Mouse (Mus musculus) CD4-positive, CD25-positive, alpha-beta regulatory T cell, adult 2 months (primary cell): ENCODE measurements around the gene Olfr12.

Experiments
- DNase-seq: peaks from one replicate; pipeline ENCODE4 v3.0.0-alpha.2; 2012; ENCODE audit warnings: low read depth, low spot score

The Olfr12 gene

GRCm38 (mm10) chr1:92640393-92640792, 22.8 kb downstream of the Olfr12 start:
- DNase-seq, result peak; percentile 32

DNA sequence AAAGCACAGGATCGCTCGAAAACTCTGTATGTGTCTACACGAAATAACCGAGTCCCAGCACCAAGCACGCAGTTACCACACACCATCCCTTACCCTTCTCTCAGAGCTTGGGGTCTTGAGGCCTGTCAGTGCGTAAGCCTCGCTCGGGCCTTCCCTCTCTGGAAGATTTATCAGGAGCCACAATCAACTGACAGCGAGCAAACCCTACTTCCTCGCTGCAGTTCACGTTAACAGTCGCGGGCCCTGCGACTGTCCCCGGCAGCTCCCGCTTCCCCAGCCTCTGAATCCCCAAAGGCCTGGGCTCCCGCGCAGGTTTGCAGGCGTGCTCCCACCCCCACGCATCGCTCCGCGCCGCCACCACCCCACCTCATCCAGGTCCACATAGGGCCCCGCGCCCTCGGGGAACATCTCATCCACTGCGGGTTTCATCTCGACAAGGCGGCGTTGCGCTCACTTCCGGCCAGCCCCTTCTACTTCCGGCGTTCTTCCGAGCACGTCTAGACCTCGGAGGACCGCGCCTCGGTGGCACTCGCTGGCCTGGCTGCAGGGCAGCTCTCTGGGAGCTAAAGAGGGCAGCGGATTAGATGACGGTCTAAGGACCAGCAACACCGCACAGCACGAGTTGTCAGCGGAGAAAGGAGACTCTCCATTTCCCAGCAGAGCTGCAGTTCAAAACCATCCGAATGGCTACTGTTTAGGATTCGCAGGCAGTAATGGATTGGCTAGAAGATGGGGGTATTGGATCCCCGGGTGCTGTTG, 24.1 kb downstream of the Olfr12 start, which contains the start of gene Cops9:
Cops9 (minus strand) TSS at position 472 of the 759 bp plus-strand sequence.
- peak; percentile 93 for DNase-seq

GRCm38 (mm10) chr1:92643691-92644090, 26.1 kb downstream of the Olfr12 start:
- DNase-seq, result no peak

- DNase-seq, result no peak
Observed at GRCm38 (mm10) chr1:92644916-92645315, 27.3 kb downstream of the Olfr12 start.

DNA sequence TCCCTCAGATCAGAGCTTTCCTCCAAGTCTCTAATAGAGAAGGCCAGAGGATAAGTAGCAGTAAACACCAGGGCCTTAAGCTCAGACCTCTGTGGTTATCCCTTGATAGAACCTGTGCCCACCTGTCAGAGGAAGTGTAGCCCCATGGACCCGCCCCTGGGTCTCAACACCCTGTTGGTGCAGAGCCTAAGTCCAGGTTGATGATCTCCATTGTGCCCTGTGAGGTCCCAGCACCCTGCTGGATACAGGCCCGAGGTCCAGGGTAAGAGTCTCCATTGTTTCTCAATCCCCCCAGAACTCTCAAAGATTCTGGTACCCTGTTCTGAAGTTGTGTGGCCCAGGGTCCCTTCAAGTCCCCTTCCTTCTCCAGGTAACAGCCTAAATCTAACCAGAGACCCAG, 28.5 kb downstream of the Olfr12 start:
- DNase-seq, result no peak

DNA sequence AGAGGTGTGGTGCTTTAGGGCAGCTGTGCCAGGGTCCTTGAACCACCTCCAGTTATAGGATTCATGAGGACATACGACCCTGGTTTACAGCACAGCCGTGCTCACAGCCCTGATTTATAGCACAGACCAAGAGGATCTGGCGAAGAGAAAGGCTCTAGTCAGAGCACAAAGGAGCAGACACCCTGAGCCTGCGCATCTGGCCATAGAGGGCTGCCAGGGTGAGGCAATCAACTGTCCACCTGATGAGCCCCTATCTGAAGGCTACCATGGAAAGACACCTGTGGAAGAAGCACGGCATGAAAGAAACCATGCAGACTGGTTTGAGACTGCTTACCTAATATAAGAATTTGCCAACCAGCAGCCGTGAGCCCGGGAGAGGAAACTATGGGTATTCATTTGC, 29.0 kb downstream of the Olfr12 start:
- DNase-seq, result no peak

DNA sequence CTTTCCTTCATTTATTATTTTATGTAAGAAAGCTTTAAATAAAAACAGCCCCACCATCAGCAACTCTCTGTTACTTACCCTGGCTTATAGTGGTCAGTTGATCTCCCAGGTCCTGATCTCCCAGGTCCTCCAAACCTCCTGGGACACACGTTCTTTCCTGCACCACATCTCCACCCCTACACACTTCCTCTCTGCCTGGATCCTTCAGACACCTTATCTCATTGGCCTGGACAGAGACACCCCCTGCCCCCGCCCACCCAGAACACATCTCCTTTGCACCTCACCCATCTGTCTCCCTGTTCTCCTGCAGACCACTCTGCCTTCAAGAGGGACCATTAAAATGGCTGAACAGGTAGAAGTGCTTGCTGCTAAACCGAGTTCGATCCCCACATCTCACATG, 29.4 kb downstream of the Olfr12 start:
- no peak for DNase-seq

- DNase-seq, result peak; percentile 80
Observed at GRCm38 (mm10) chr1:92647752-92648151, 30.2 kb downstream of the Olfr12 start.

GRCm38 (mm10) chr1:92648197-92648596, 30.6 kb downstream of the Olfr12 start:
- peak; percentile 49 for DNase-seq

GRCm38 (mm10) chr1:92648673-92649072, 31.1 kb downstream of the Olfr12 start, which contains the start of gene Otos:
Otos (minus strand) TSS chr1:92648841.
- peak; percentile 82 for DNase-seq

DNA sequence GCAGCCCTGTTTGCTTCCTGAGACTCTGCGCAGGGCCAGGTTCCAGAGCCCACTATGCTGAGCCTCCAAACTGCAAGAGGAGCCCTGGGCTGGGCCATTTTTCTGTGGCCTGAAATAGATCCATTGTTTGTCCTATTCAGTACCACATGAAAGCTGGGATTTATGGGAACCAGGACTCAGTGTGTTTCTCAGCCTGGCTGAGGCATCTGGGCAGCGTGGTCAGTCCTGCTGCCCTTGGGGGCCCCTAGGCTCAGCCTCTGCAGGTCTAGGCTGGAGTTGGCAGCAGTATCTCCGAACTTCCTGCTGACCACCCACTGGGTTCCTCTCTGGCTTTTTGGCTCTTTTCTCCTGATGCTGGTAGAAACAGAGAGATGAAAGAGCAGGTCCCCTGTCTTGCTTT, 33.9 kb downstream of the Olfr12 start:
- no peak for DNase-seq

DNA sequence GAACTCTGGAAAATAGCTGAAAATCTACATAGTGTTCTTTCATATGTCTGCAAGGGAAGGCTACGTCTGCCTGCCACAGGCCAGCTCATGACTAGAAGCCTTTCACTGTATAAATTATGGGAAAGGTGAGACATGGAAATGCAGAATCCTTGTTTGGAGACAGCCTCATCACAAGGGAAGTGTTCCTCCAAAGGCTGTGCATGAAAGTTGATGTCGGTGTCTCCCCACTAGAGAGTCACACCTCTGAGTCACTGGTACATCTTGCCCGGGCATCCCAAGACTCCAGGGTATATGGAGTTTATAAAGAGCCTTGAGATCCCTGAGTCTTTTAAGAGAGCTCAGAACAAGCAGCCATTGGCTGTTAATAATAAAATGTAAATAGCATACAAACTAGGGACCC, 35.6 kb downstream of the Olfr12 start:
- no peak for DNase-seq

GRCm38 (mm10) chr1:92654676-92655075, 37.1 kb downstream of the Olfr12 start:
- DNase-seq, result no peak

DNA sequence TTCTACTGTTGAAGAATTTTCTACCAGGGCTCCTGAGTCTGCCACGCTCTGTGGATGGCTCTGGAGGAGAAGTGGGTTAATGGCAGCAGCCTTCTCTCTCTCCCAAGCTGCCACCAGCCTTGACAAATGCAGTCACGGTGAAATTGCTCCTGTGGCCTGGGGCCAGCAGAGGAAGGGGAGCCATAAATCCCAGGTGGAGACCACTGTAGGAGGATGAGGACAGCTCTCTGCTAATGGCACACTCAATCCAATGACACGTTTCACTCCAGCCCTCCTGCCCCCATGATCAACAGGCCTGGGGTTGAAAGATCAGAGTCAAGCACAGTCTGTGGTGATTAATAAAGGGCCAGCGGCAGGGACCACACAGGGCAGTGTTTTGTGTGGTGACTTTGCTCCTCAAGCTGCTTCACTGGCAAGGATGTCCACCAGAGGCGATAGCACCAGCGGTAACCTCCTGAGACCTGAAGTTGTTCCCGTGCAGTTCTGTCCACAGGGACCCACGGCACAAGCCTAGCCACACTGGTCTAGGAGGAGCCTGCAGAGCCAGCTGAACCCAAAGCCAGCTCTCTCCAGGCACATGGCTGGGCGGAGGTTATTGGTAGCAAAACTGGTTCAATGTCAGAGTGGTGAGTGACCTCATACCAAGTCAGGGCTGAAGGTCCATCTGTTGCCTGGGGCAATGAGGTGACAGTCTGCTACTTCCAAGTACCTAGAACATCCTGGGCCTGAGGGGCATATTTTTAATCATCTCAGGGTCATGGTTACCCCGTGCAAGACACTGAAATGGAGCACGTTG, 39.6 kb downstream of the Olfr12 start:
- no peak for DNase-seq

DNA sequence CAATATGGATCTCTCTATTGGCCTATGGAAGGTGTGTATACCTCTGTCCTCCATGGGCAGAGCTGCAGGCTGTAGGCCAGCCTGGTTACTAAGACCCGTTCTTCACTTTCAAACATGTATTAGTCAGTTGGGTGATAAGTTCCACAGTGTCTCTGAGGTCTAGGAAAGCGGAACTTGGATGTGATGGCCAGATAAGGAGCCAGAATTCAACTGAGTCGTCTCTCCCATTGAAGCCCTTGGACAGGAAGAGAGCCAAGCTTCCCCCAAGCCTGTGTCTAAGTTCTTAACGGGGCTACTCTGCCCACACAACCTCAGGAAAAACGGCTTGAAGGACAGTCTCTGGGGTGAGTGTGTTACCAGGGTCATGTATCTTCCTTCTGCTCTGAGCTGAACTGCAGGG, 41.8 kb downstream of the Olfr12 start:
- DNase-seq, result no peak

DNA sequence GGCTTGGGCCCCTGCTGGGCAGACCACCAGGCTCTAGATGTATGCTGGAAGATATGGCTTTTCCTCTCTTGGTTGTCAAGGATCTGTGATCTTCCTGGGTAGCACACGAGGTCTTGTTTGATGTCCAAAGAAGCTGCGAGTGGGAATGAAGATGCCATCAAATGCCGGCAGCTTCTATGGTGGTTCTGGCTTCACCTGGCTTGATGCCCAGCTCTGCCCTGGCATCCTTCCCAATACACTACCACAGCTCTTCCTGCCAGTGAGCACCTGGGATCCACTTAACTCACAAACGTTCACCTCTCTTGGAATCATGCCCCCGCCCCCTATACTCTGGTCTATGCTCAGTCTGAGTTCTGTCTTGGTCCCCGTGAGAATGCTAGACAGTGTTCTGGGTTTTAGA, 49.5 kb downstream of the Olfr12 start:
- no peak for DNase-seq

- DNase-seq, result no peak
Observed at GRCm38 (mm10) chr1:92669430-92669829, 51.8 kb downstream of the Olfr12 start.

DNA sequence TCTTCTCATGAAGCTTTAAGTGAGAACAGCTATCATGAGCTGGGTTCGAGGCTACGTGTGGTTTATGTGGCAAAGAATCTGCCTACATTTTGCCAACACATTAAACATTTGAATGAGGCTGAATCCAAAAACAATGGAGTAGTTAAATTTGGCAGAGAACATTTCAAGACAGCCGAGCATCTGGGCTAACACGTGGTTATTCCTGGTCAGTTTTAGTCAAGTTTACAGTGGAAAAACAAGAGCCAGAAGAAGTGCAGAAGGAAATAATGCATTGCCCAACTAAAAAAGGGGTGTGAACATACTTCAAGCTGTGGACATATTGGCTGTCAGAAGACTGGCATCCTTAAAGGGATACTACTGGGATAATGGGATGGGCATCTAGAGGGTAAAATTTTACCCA, 53.7 kb downstream of the Olfr12 start:
- DNase-seq, result no peak
